ENCODE assay signal across 8 mouse cellular contexts in genomic region chr5:36313353-36314079, GRCm38 (mm10).
DNase-seq lines count a peak whose midpoint lies in the region; ATAC-seq lines count a peak whose summit lies in the region.

No protein-coding gene starts in this region.

- no peaks in the 10 kb centered on the region for H3K36me3 ChIP-seq in hindbrain, embryonic 16.5 days (ENCODE audit: control insufficient read depth, insufficient read depth, low read length)
- H3K36me3 ChIP-seq in neural tube, embryonic 12.5 days = no peaks in the 10 kb centered on the region

- no peaks in the 10 kb centered on the region for H3K9me3 ChIP-seq in hindbrain, embryonic 16.5 days (ENCODE audit: control insufficient read depth, low read length)
- H3K9me3 ChIP-seq in neural tube, embryonic 12.5 days = no peaks in the 10 kb centered on the region

- intact Hi-C loops in left cerebral cortex, postnatal 36 days (cut with DNase I) = no loop called here

- peak overlapping the region; percentile 31 for H3K9ac ChIP-seq in hindbrain, embryonic 16.5 days (ENCODE audit: low read depth, low read length)
- no peak overlapping the region for H3K9ac ChIP-seq in neural tube, embryonic 12.5 days

- peak; percentile 25 for DNase-seq in right cerebral cortex, adult 18-20 months
- no peak for DNase-seq in right cerebral cortex, postnatal 36 days (ENCODE audit: low spot score in 2 of 2)
- DNase-seq in gastrocnemius, postnatal 10 days = peak; percentile 54
- peak; percentile 76 to 81 for DNase-seq in layer of hippocampus, postnatal 14 days (ENCODE audit: low spot score in 2 of 2)
- no peak for DNase-seq in left cerebral cortex, postnatal 36 days (ENCODE audit: low spot score in 2 of 2)

- H3K27ac ChIP-seq in hindbrain, embryonic 16.5 days (ENCODE audit: low read depth, low read length) = peak overlapping the region; percentile 39; the same call in 1 of the 2 replicates
- no peak overlapping the region for H3K27ac ChIP-seq in neural tube, embryonic 12.5 days

- peak overlapping the region; percentile 5; the same call in 1 of the 2 replicates for H3K4me2 ChIP-seq in hindbrain, embryonic 16.5 days (ENCODE audit: low read length)
- H3K4me2 ChIP-seq in neural tube, embryonic 12.5 days (replicated peaks) = peak overlapping the region; percentile 20

- peaks cover 13% of the 10 kb centered on the region for H3K4me1 ChIP-seq in hindbrain, embryonic 16.5 days (ENCODE audit: control insufficient read depth, insufficient read depth, low read depth, low read length)
- peaks cover 27% of the 10 kb centered on the region for H3K4me1 ChIP-seq in neural tube, embryonic 12.5 days

- H3K27me3 ChIP-seq in hindbrain, embryonic 16.5 days (replicated peaks; ENCODE audit: control insufficient read depth, insufficient read depth, low read length) = no peaks in the 10 kb centered on the region
- no peaks in the 10 kb centered on the region for H3K27me3 ChIP-seq in neural tube, embryonic 12.5 days (replicated peaks)

- peak; percentile 62 for ATAC-seq in hindbrain, embryonic 16.5 days
- ATAC-seq in neural tube, embryonic 12.5 days (ENCODE audit: low FRiP score, low read depth) = peak; percentile 59; the same call in 1 of the 2 replicates
- no peak for ATAC-seq in activated CD4-positive, CD25-positive, alpha-beta regulatory T cell, adult 4 months

- 20% methylated on average over 16 of the region's 16 CpGs for WGBS in hindbrain, embryonic 16.5 days
- WGBS in neural tube, embryonic 12.5 days = 25% methylated on average over 16 of the region's 16 CpGs

- no peak overlapping the region for H3K4me3 ChIP-seq in hindbrain, embryonic 16.5 days (ENCODE audit: low read length)
- H3K4me3 ChIP-seq in neural tube, embryonic 12.5 days = no peak overlapping the region

Comparison
In these comparisons a context has a peak if more than half of its experiments do, and no peak if none do; other contexts are left out.
1. DNase-seq: peak in right cerebral cortex, adult 18-20 months (single experiment), gastrocnemius, postnatal 10 days (single experiment) and layer of hippocampus, postnatal 14 days (2 of 2); none in right cerebral cortex, postnatal 36 days (0 of 2) and left cerebral cortex, postnatal 36 days (0 of 2).